Mouse (Mus musculus) embryonic facial prominence, embryonic 10.5 days (tissue): ENCODE results near the gene Filip1. TPM values are rescaled to one million over a fixed set of nuclear protein-coding genes. Genes with fewer than 3 reads are reported as not detected.
A peak's percentile ranks its signal among the peaks of the same experiment; 100 is the strongest.
"Not testable (repeated sequence)": the region's sequence is repeated elsewhere in the genome, so short reads cannot be mapped to it uniquely, and the experiment has no call there.

Experiments
- DNase-seq: peaks from one replicate; pipeline ENCODE4 v3.0.0-alpha.2; 2017; ENCODE audit warnings: low spot score
- H3K27ac ChIP-seq: fragments of 300-500 bp; sonication (generic); replicated peaks from 2 replicates; pipeline ENCODE4 v1.5.1; 2016; ENCODE audit warnings: mild to moderate bottlenecking
- H3K27me3 ChIP-seq: fragments of 300-500 bp; sonication (generic); replicated peaks from 2 replicates; pipeline ENCODE4 v1.6.1; 2016; ENCODE audit warnings: low read depth, mild to moderate bottlenecking; ENCODE audit not compliant: poor library complexity, severe bottlenecking
- H3K36me3 ChIP-seq: fragments of 300-500 bp; sonication (generic); replicated peaks from 2 replicates; pipeline ENCODE4 v1.6.1; 2016; ENCODE audit warnings: mild to moderate bottlenecking, moderate library complexity
- H3K4me1 ChIP-seq: fragments of 300-500 bp; sonication (generic); 2 replicates; pipeline ENCODE4 v1.6.1; 2016
- H3K4me3 ChIP-seq: fragments of 300-500 bp; sonication (generic); 2 replicates; pipeline ENCODE4 v1.5.1; 2016; ENCODE audit warnings: mild to moderate bottlenecking, moderate library complexity
- H3K9me3 ChIP-seq: fragments of 300-500 bp; sonication (generic); 2 replicates; pipeline ENCODE4 v1.6.1; 2016; ENCODE audit warnings: mild to moderate bottlenecking
- WGBS: fragments of 180-500 bp; shearing (Covaris S2); methylation state at CpG from one replicate; pipeline ENCODE4 v1.1.7; 2016; 5-methylcytosine and 5-hydroxymethylcytosine counted together
- polyA plus RNA-seq: library from polyadenylated mRNA; unstranded; fragments of >200 nt; fragmentation: Nextera tagmentation; extraction: Ambion mirVana; gene quantifications from 2 replicates; pipeline ENCODE4 v1.2.1, GENCODE M21; 2016

Gene Filip1
- 2.9 and 3.3 TPM in 2 replicates for polyA plus RNA-seq

DNA sequence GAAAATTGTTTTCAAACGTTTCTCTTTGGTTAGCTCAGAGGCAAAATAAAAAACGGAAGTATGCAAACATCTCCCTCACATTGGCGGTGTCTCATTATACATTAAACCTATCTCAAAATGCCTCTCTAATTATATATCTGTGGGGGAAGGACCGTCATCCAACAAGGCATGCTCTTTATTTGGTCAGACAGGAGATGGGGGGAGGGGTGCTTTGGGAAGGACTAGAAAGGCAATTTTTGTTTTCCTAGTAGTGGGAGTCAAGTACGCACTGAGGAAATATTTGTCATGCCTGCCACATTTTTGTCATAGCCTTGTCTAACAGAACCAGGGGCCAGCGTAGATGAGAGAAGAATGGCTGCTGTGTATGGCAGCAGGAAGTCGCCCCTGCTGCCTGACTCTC lies at the start of gene Filip1:
Filip1 (minus strand) TSS at position 101 of the 400 bp plus-strand sequence.
- Histone ChIP-seq H3K27me3 (no peaks in the 10 kb centered on the region), H3K4me1 (peaks cover 8% of the 10 kb centered on the region), H3K27ac (no peak within 1 kb of the TSS), H3K4me3 (no peak within 1 kb of the TSS), H3K36me3 (no peaks in the 10 kb centered on the region), H3K9me3 (no peaks in the 10 kb centered on the region)
- no peak for DNase-seq
- WGBS: 53% methylated on average over 7 of the region's 7 CpGs

DNA sequence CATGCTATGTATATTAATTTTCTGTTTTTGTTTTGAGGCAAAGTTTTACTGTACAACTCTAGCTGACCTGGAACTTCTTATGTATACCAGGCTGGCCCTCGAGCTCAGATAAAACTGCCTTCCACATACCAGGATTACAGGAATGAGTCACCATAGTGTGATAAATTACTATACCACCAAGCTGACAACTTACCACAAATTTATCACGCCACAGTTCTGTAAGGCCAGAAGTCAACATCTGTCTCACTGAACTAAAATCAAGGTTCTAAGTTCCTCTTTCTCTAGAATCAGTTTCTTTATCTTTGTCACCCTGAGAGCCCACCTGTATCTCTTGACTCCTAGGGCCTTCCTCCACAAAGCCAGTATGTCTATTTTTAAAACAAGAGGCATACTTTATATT lies 45.0 kb upstream of the Filip1 start:
- no peaks in the 10 kb centered on the region for H3K4me1 ChIP-seq
- H3K36me3 ChIP-seq: no peaks in the 10 kb centered on the region
- H3K27me3 ChIP-seq: no peaks in the 10 kb centered on the region
- no peak overlapping the region for H3K4me3 ChIP-seq
- no peak for DNase-seq
- peaks cover 6% of the 10 kb centered on the region; the same call in 1 of the 2 replicates for H3K9me3 ChIP-seq
- WGBS: 89% methylated on average over 2 of the region's 2 CpGs
- H3K27ac ChIP-seq: no peak overlapping the region

DNA sequence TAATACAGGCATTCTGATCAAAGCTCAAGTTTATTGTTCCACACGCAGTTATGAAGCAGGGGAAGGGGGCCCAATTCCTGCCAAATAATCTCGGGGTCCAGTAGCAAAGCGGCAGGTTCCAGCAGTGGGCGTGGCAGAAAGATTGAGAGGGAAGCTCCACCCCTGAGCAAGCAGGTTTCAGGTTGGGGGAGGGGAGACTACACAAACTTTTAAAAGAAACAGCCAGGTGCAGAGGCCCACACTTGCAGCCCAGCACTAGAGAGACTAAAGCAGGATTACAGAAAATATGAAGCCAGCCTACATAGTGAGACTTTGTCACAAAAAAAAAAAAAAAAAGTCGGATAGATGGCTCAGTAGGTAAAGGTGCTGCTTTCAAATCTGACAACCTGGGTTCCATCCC lies 40.3 kb upstream of the Filip1 start:
- Histone ChIP-seq H3K4me1 (no peaks in the 10 kb centered on the region), H3K4me3 (no peak overlapping the region), H3K27ac (no peak overlapping the region), H3K36me3 (no peaks in the 10 kb centered on the region), H3K9me3 (peaks cover 4% of the 10 kb centered on the region; the same call in 1 of the 2 replicates), H3K27me3 (no peaks in the 10 kb centered on the region)
- no peak for DNase-seq
- 85% methylated on average over 5 of the region's 5 CpGs for WGBS

DNA sequence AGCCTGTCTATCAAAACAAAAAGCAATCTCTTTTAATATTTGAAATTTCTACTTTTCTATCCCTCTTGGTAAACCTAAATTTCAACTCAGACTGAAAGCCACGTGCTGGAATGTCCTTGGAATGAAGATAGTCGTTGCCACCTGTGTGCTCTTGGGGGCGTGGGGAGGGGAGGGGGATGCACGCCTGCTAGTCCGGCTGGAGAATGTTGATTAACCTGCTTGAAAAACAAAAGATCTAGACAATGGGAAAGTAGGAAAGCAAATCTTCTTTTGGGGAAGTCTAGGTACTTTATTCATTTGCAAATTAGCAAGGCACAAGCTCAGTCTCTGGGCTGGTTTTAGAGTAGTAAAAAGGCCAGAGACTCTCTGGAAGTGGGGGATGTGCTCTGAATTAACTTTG lies 36.6 kb upstream of the Filip1 start:
- DNase-seq, H3K4me1 ChIP-seq, H3K27me3 ChIP-seq, H3K27ac ChIP-seq, H3K36me3 ChIP-seq, H3K9me3 ChIP-seq, H3K4me3 ChIP-seq: not testable (repeated sequence)
- WGBS: 53% methylated on average over 5 of the region's 5 CpGs

DNA sequence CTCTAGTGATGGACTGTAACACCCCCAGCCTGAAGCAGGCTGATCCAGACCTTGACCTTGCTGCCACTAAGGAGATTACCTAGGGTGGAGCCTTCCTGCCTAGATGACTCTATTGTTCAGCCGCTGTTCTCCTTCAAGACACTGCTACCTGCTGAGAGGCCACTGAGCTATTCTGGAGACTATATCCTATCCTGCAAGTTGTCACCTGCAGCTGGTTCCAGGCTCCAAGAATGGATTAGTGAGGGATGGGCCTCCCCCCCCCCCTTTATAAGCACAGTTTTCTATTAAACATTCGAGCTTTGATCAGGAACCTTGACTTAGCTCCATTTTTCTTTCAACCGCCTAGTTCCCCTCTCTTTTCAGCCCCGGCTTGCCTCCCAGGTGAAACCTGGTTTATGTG lies 31.6 kb upstream of the Filip1 start:
- H3K9me3 ChIP-seq, H3K27ac ChIP-seq, H3K4me3 ChIP-seq, H3K4me1 ChIP-seq, H3K27me3 ChIP-seq, H3K36me3 ChIP-seq, DNase-seq: not testable (repeated sequence)
- 88% methylated on average over 4 of the region's 4 CpGs for WGBS

DNA sequence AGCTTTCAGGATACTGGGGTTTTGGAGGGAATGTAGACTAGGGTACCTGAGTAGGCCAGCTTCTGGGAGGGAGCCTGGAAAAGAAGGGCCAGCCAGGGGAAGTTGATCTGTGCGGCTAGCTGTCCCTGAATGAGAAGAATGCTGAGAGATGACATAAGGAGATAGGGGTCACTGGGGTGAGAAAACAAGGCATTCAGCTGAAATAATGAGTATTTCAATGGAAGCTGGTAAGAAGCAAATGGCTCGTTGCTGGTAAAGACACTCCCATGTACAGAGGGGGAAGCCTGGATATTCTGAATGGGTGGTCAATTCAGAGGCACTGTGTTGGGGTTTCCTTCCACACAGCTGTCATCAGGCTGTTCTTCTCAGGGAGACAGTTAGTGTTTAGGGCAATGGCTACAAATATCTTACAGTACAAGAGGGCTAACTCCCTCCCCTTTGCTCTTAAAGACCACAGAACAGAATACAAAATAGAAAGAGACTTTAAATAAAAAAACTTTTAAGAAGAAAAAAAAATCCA lies 26.7 kb upstream of the Filip1 start:
- Histone ChIP-seq H3K4me3 (no peak overlapping the region), H3K27me3 (no peaks in the 10 kb centered on the region), H3K36me3 (no peaks in the 10 kb centered on the region), H3K9me3 (no peaks in the 10 kb centered on the region), H3K4me1 (peaks cover 9% of the 10 kb centered on the region), H3K27ac (no peak overlapping the region)
- 19% methylated on average over 2 of the region's 2 CpGs for WGBS
- DNase-seq: no peak

DNA sequence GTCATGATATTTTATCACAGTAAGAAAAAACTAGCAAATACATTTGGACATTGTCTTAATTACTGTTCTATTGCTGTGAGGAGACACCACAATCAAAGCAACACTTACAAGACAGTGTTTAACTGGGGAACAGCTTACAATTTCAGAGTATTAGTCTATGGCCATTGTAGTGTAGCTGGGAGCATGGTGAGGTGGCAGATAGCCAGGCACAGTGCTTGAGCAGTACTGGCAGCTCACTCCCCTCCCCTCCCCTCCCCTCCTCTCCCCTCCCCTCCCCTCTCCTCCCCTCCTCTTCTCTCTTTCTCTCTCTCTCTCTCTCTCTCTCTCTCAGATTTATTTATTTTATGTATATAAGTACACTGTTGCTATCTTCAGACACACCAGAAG lies 25.3 kb upstream of the Filip1 start:
- Histone ChIP-seq H3K4me3 (no peak overlapping the region), H3K27me3 (no peaks in the 10 kb centered on the region), H3K36me3 (no peaks in the 10 kb centered on the region), H3K27ac (no peak overlapping the region), H3K4me1 (peaks cover 9% of the 10 kb centered on the region), H3K9me3 (no peaks in the 10 kb centered on the region)
- no peak for DNase-seq

DNA sequence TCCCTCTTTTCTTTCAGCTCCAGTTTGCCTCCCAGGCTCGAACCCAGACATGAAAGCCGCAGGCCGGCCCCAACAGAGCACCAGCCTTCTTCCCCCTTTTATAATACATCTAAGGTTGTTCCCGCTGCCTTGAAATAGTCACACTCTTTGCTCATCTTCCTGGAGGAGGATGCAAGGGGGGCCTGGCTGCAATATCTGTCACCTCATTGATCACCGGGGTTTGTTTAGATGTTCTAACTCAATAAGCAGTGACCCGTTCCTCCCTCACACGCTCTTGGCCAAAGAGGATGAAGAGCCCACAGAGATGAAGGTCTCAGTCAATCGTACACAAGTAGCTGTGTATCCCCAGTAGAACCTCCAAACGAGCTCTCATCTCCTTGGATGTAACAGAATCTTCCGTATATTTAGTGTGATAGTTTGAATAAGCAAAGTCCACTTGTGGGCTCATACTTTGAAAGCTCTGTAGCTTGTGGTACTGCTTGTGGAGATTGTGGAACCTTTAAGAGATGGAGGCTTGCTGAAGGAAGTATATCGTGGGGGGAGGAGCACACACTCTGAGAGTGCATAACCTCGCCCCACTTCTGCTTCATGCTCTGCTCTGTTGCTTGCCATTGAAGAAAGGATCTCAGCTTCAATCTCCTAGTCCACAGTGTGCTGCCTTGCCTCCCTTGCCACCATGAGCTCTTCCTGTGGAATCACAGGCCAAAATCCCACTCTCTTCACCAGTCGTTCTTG lies 24.8 kb upstream of the Filip1 start:
- no peak for DNase-seq
- H3K27me3 ChIP-seq: no peaks in the 10 kb centered on the region
- H3K4me1 ChIP-seq: peaks cover 9% of the 10 kb centered on the region
- H3K27ac ChIP-seq: no peak overlapping the region
- H3K9me3 ChIP-seq: no peaks in the 10 kb centered on the region
- H3K36me3 ChIP-seq: no peaks in the 10 kb centered on the region
- H3K4me3 ChIP-seq: no peak overlapping the region
- 91% methylated on average over 13 of the region's 13 CpGs for WGBS

DNA sequence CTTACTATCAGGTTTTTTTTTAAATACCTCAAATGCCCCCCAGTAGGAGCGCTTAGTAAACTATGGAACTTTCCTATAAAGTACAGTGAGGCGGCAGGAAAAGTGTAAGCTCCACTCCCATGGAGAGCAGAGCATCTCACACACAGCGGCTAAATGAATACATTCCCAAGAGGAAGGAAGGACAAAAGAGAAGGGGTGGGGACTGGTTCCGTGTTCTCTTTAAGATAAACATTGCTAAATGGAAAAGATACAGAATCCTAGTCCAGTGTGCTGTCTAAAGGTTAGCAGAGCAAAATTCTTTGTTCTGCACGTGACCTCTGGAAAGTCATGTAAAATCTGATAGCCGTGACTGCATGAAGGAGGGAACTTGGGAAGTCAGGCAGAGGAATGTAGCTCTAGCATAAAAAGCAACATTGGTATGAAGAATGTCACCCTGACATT lies 13.9 kb upstream of the Filip1 start:
- Histone ChIP-seq H3K9me3 (no peaks in the 10 kb centered on the region), H3K4me3 (no peak overlapping the region), H3K27ac (no peak overlapping the region), H3K27me3 (no peaks in the 10 kb centered on the region), H3K36me3 (no peaks in the 10 kb centered on the region), H3K4me1 (no peaks in the 10 kb centered on the region)
- WGBS: 76% methylated on average over 6 of the region's 6 CpGs
- no peak for DNase-seq

DNA sequence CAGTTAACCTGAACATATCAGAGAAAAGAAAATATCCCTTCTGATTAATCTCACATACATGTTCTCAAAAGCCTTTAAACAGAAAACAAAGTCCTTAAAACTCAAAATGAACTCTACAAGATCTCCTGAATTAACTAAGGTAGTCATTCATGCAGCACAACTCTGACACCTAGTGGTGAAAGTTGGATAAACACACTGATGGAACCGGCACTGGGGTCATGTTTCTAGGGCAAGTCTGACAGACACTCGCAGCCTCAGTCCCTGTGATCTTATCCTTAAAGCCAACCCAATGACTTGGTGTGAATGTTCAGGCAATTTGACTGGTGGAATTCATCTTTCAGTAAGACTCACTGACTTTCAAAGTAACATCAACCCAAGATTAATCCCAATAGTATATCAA lies 13.4 kb upstream of the Filip1 start:
- no peaks in the 10 kb centered on the region for H3K4me1 ChIP-seq
- H3K36me3 ChIP-seq: no peaks in the 10 kb centered on the region
- H3K27me3 ChIP-seq: no peaks in the 10 kb centered on the region
- H3K27ac ChIP-seq: no peak overlapping the region
- WGBS: 2% methylated on average over 2 of the region's 2 CpGs
- peak; percentile 72 for DNase-seq
- H3K4me3 ChIP-seq: no peak overlapping the region
- no peaks in the 10 kb centered on the region for H3K9me3 ChIP-seq

DNA sequence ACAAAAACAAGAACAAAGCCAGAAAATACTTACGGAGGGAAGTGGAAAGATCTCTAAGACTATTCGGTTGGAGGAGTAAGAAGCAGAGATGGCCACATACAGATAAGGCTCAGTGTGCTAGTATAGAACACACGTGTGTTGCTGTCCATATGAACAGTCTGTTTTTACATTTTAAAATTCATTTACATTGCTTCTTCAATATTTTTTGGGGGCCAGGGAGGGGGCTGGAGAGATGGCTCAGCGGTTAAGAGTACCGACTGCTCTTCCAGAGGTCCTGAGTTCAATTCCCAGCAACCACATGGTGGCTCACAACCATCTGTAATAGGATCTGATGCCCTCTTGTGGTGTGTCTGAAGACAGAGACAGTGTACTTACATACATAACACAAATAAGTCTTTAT lies 12.7 kb upstream of the Filip1 start:
- not testable (repeated sequence) for H3K4me3 ChIP-seq, H3K9me3 ChIP-seq, H3K27me3 ChIP-seq, DNase-seq, H3K27ac ChIP-seq, H3K36me3 ChIP-seq, H3K4me1 ChIP-seq
- WGBS: 94% methylated on average over 5 of the region's 5 CpGs

DNA sequence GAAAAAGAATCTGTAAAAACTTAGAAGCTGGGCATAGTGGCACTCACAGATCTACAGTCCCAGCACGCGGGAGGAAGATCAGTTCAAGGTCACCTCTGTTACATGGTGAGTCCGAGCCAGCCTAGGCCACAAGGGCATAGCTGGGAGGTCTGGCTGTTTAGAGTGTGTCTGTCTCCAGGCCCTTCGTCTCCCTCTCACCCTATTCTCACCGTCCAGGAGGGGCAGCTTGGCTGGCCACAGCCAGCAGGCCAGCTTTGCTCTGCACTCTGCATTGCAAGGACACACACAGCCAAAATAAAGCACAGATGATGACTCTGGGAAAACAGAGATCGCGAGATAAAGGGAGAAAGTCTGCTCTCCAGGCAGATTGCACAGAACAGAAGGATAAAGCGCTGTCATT lies 10.2 kb upstream of the Filip1 start:
- no peak overlapping the region for H3K27ac ChIP-seq

DNA sequence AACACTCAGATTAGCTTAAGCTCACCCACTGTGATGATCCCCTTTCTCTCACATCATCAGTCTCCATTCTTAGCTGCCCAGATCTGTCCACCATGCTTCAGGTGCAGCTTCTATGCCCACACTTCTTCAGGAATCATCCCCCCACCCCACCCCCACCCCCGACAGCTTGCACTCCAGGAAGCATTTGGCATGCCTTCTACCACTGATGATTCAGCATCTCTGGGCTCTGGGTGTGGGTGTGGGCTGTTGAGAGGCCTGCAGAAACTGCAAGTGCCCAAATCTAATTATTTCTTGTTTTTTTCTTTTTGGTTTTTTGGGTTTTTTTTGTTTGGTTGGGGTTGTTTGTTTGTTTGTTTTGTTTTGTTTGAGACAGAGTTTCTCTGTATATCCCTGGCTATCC lies 9.0 kb upstream of the Filip1 start:
- Histone ChIP-seq H3K36me3 (no peaks in the 10 kb centered on the region), H3K4me1 (no peaks in the 10 kb centered on the region), H3K4me3 (no peak overlapping the region), H3K9me3 (no peaks in the 10 kb centered on the region), H3K27me3 (no peaks in the 10 kb centered on the region), H3K27ac (no peak overlapping the region)
- WGBS: 63% methylated on average over 1 of the region's 1 CpGs
- no peak for DNase-seq

More for the DNA sequence above, 10.2 kb upstream of the Filip1 start:
- Histone ChIP-seq H3K27me3 (no peaks in the 10 kb centered on the region), H3K9me3 (no peaks in the 10 kb centered on the region), H3K4me3 (no peak overlapping the region), H3K4me1 (no peaks in the 10 kb centered on the region), H3K36me3 (no peaks in the 10 kb centered on the region)
- DNase-seq: no peak
- WGBS: 77% methylated on average over 8 of the region's 8 CpGs
